Mouse (Mus musculus) adipocyte (in vitro differentiated cells): ENCODE measurements around the gene Tgfb1i1.

Source experiments
- DNase-seq: peaks from one replicate; pipeline ENCODE4 v3.0.0-alpha.2; 2016; ENCODE audit warnings: low spot score

The Tgfb1i1 gene

GRCm38 (mm10) chr7:128246496-128247391 is at the start of gene Tgfb1i1:
Gene Tgfb1i1, plus strand, starts transcription at chr7:128246812.
- peak; percentile 54 for DNase-seq

- DNase-seq: no peak
Measured at GRCm38 (mm10) chr7:128201607-128202006, 45.0 kb upstream of the Tgfb1i1 start.

GRCm38 (mm10) chr7:128203071-128203470 is 43.5 kb upstream of the Tgfb1i1 start:
- no peak for DNase-seq

GRCm38 (mm10) chr7:128204179-128204578 is 42.4 kb upstream of the Tgfb1i1 start:
- DNase-seq: no peak

- DNase-seq: no peak
Measured at GRCm38 (mm10) chr7:128205695-128206094, 40.9 kb upstream of the Tgfb1i1 start.

GRCm38 (mm10) chr7:128206152-128206551 is 40.5 kb upstream of the Tgfb1i1 start, which contains the start of gene Cox6a2:
Gene Cox6a2, minus strand, starts transcription at chr7:128206387.
- no peak for DNase-seq

GRCm38 (mm10) chr7:128208187-128208586 is 38.4 kb upstream of the Tgfb1i1 start:
- DNase-seq: peak; percentile 76

GRCm38 (mm10) chr7:128209826-128210225 is 36.8 kb upstream of the Tgfb1i1 start:
- DNase-seq: no peak

- no peak for DNase-seq
Measured at GRCm38 (mm10) chr7:128219952-128220351, 26.7 kb upstream of the Tgfb1i1 start.

- DNase-seq: no peak
Measured at GRCm38 (mm10) chr7:128220936-128221335, 25.7 kb upstream of the Tgfb1i1 start.

- no peak for DNase-seq
Measured at GRCm38 (mm10) chr7:128231741-128232140, 14.9 kb upstream of the Tgfb1i1 start.

- no peak for DNase-seq
Measured at GRCm38 (mm10) chr7:128234796-128235195, 11.8 kb upstream of the Tgfb1i1 start.

- DNase-seq: no peak
Measured at GRCm38 (mm10) chr7:128235481-128235880, 11.1 kb upstream of the Tgfb1i1 start.

GRCm38 (mm10) chr7:128236426-128236825 is 10.2 kb upstream of the Tgfb1i1 start:
- DNase-seq: no peak

GRCm38 (mm10) chr7:128236856-128237592 is 9.6 kb upstream of the Tgfb1i1 start, which contains the start of gene Armc5:
Gene Armc5, plus strand, starts transcription at chr7:128237342.
- DNase-seq: peak; percentile 77

GRCm38 (mm10) chr7:128237593-128237926 is 9.1 kb upstream of the Tgfb1i1 start:
- DNase-seq: no peak

GRCm38 (mm10) chr7:128237927-128238778 is 8.5 kb upstream of the Tgfb1i1 start, which contains the start of gene 9130023H24Rik:
Gene 9130023H24Rik, minus strand, starts transcription at chr7:128238031.
- peak; percentile 98 for DNase-seq

- DNase-seq: peak; percentile 68
Measured at GRCm38 (mm10) chr7:128238991-128239390, 7.6 kb upstream of the Tgfb1i1 start.

GRCm38 (mm10) chr7:128240131-128240784 is 6.4 kb upstream of the Tgfb1i1 start:
- DNase-seq: peak; percentile 18

GRCm38 (mm10) chr7:128242331-128242730 is 4.3 kb upstream of the Tgfb1i1 start:
- DNase-seq: no peak

- DNase-seq: no peak
Measured at GRCm38 (mm10) chr7:128243921-128244320, 2.7 kb upstream of the Tgfb1i1 start.
